Mouse (Mus musculus) adrenal gland, adult (tissue): ENCODE data around the gene Saa4.
"Not testable (repeated sequence)": the region's sequence is repeated elsewhere in the genome, so short reads cannot be mapped to it uniquely, and the experiment has no call there.

Source experiments
- DNase-seq, 2 experiments: peaks; one replicate each; pipeline ENCODE4 v3.0.0; 2022 to 2023; ENCODE audit warnings: low spot score in 1 of 2; ENCODE audit not compliant: inconsistent age in 2 of 2

Gene Saa4

DNA sequence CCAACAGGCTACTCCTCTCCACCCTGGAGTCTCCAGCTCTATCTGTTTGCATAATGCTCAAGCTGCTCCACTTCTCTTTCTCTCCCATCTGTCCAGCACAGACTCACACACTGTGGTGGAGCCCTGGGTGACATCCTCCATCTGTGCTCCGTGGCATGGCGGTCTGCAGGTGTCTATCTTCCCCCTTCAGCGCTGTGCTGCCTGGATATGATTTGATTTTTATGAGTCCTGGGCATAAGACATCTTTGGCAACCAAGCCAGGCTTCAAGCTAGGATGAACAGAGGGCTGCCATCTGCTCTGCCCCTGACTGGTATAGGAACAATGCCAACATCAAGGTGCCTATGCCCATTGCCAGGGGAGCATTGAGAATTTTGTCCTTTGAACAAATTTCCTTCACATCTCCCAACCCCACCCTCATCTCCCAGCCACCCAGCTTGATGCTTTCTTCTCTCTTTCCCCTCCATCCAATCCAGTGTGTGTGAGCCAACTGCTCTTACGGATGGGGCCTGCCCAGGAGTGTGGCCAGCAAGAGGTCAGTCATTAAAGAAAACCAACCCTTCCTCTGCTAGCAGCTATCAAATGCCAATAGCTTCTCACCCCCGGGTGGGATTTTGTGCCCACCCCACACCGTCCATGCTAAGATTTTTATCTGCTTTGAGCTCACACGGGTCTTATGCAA lies 13.7 kb downstream of the Saa4 start:
- no peak for DNase-seq

DNA sequence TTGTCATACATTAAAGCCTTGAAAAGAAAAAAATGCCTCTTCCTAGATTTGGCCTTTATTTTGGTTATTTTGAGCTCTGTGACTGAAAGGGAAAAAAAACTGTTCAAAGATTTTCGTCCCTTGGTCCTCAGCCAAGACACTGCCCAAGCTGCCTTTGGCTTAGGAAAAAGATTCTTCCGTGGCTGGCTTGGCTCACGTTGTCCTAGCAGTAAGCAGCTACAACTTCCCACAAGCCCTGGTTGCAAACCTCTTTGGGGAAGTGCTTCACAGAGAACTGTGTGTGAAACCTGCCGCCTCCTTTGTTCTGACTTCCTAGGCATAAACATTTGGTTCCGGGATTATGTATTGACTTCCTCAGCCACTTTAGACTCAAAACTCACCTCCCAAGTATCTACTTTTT lies 15.5 kb downstream of the Saa4 start:
- peak; percentile 47 to 78 for DNase-seq

DNA sequence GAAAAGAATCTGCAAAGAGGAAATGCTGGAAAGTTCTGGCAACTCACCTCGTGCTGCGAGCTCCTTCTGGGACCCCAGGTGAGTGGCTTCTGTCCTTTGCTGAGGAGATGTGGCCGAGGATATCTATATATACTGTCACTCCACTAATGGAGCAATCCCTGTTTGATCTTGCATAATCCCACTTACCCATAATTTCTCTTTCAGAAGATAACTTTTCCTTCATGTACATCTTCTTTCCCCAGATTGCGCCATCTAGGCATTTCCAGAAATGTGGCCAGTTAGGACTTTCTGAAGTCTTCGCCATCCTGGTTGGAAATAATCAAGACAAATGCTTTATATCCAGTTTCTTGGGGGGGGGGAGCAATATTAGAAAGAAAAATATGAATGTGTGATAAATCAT lies 16.8 kb downstream of the Saa4 start, which contains the start of gene Saa3:
Gene Saa3, minus strand, starts transcription at position 101 of the 400 bp plus-strand sequence.
- no peak for DNase-seq

DNA sequence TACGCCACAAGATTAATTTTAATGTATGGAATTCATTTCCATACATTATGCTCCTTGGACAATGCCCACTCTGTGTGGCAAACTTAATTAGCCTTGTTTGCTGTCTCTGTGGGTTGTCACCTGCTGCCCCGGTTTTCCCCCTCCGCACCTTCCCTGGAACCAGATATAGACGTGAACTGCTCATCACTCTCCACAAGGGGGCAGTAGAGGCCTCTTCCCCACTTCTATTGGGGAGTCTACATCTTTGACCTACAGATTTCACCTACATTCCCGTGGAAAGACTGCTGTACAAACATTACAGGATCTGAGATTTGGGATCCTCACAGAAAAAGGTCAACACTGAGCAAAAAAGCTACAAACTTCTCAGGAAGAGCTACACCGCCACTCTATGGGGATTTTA lies 17.9 kb downstream of the Saa4 start:
- DNase-seq, result peak; percentile 62 to 89

DNA sequence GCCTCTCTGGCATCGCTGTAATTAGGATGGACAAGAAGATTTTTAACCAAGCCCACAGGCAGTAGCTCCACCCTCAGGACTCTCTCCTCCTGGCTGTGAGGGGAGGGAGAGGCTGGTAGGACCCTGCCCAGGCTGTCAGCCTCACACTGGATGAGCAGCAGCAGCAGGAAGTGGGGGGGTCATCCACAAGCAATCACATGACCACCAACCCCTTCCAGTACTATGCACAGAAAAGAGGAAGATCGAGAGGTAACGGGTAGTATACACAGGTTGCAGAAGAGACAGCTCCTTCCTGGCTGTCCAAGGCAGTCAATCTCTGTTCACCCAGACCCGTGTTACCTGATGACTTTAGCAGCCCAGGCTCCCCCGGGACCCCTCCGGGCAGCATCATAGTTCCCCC lies 20.2 kb downstream of the Saa4 start:
- no peak for DNase-seq

DNA sequence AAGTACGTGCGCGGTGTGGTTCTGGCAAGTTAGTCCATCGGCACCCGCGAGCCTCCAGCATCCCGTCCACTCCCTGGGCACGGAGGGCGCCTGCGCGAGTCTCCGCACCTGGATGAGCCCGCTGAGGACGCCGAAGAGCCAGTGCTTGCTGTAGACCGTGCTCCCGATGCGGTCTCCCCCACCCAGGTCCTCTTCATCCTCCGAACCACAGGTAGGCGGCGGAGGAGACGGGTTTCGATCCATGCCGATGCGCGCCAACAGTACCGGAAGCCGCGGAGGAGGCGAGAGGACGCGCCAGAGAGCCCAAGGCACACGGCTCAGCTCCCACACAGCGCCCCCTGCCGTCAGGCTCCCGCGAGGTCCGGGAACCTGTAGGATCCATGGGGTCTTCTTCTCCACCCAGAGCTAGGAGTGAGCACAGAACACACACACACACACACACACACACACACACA lies 22.0 kb downstream of the Saa4 start, which contains the start of gene Saal1:
Gene Saal1, minus strand, starts transcription at position 291 of the 455 bp plus-strand sequence.
- DNase-seq, result peak; percentile 81 to 94

DNA sequence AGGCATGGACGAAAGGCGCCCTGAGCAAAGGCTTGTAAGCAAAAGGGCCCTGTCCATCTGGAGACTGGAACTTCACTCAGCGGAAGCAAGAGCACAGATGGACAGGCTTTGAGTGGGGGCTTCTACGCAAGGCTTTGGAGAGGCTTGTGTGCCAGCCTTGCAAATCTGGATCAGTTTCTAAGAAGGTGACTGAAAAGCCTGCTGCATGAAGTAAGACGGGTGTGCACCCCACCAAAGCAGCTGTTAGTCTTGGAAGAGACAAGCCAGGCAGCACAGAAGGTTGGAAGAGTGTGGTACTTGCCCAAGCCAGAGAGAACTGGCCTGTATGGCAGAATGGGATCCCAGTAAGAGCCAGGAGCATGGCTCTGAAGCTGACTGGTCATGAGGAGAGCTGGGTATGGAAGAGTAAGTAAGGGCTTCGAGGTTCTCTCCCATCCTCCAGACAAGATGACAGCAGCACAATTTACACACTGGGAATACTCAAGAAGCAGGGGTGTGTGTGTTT lies 31.8 kb downstream of the Saa4 start:
- DNase-seq, result no peak

DNA sequence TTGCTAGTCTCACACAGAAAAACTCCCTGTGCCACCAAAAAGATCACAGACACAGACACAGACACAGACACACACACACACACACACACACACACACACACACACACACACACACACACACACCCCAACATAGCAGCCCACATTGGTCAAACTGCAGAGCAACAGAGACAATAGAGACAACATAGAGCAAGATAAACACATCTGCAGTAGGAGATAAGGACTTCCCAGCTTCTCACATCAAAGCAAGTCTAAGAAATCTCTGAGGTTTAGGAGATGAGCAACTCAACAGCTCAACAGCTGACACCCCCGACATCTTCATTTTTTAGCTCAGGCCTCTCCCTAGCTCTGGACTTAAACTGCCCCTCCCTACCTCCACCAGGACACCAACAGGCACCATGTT lies 35.6 kb downstream of the Saa4 start:
- no peak for DNase-seq

DNA sequence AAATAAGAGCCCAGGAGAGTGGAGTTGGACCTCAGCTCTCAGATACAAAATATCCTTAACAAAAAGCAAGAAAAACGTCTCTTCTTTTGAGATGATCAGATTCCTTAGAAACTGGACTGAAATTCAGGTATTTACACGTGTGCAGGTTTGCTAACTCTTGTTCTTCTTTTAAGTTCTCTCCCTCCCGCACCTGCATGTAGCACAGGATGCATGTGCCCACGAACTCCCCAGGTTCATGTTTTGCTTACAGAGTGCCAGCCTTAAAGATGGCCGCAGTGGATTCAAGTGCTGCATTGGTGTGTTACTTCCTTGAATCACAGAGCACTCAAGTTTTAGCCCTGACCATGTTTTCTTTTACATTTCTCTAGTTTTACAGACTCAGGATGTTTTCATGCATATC lies 45.6 kb downstream of the Saa4 start:
- no peak for DNase-seq

DNA sequence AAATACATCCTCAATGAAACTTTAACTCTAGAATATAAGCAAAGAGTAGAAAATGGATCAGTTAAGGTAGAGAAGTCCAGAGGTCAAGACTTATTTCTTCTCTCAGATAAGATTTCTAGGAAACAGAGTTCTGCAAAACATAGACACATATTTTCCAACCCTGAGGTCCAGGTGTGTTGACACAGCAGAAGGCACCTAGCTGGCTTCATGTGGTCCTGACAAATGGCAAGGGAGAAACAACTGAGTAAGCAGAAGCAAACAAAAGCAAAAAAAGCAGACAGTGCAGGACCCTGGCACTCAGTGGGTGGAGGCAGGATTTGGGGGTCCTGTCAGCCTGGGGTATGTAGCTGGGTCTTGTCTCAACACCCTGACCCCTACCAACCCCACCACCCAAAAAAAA lies 51.7 kb downstream of the Saa4 start:
- DNase-seq, result no peak

DNA sequence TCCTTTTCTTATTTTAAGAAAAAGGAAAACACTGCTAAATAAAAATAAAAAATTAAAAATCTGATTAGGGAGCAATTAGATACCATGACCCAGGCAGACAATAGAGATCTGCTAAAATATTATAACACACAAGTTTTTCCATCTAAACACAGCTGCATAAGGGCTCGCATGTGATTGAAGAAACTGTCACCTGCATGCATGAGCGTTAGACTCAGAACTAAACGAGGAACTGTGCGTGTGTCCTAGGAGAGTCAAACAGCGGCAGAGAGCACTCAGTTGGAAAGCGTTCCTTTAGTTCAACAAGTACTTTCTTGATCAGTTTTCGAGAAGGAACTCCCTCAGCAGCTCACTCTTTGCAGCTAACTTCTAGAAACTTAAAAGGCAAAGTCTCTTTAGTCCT lies 53.4 kb downstream of the Saa4 start:
- DNase-seq, result not testable (repeated sequence)

DNA sequence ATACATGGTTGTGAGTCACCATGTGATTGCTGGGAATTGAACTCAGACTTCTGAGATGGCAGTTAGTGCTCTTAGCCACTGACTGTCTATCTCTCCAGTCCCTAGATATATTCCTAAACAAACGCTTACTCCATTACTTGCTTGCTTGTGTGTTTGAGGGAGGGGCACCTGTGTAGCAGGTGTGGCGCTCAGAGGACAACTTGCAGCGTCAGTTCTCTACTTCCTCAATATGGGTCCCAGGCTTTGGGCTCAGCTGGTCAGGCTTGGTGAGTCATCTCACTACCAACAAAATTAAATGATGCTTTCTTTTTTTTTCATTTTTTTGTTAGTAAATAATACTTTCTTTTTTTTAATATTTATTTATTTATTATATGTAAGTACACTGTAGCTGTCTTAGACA lies 54.0 kb downstream of the Saa4 start:
- no peak for DNase-seq
